Mouse (Mus musculus) heart, adult 2 months (tissue): ENCODE results near the gene Map7. TPM values are rescaled to one million over a fixed set of nuclear protein-coding genes. Genes with fewer than 3 reads are reported as not detected.

Source experiments
- DNase-seq, 2 experiments: peaks; one replicate each; pipeline ENCODE4 v3.0.0; 2021
- H3K27ac ChIP-seq: fragments of 200-600 bp; 2 replicates; pipeline ENCODE4 v1.8.1; 2022
- H3K27me3 ChIP-seq: fragments of 200-500 bp; 2 replicates; pipeline ENCODE4 v1.6.1; 2012; ENCODE audit warnings: mild to moderate bottlenecking, low read length, inconsistent platforms, mixed read lengths; ENCODE audit not compliant: control insufficient read depth, insufficient read depth
- H3K36me3 ChIP-seq: fragments of 200-500 bp; 2 replicates; pipeline ENCODE4 v1.6.1; 2012; ENCODE audit warnings: low read length, inconsistent platforms; ENCODE audit not compliant: control insufficient read depth, insufficient read depth
- H3K4me1 ChIP-seq: fragments of 200-500 bp; 2 replicates; pipeline ENCODE4 v1.6.1; 2011; ENCODE audit warnings: low read length; ENCODE audit not compliant: control insufficient read depth, insufficient read depth
- H3K4me3 ChIP-seq: fragments of 200-600 bp; 2 replicates; pipeline ENCODE4 v1.8.1; 2022
- H3K79me2 ChIP-seq: fragments of 200-500 bp; replicated peaks from 2 replicates; pipeline ENCODE4 v1.6.1; 2012; ENCODE audit warnings: mild to moderate bottlenecking, inconsistent platforms, low read length, moderate library complexity, mixed read lengths; ENCODE audit not compliant: control insufficient read depth, insufficient read depth
- H3K9ac ChIP-seq: fragments of 200-500 bp; 2 replicates; pipeline ENCODE4 v1.6.1; 2012; ENCODE audit warnings: low read depth, mild to moderate bottlenecking, control low read depth, inconsistent platforms, low read length, mixed read lengths
- CTCF ChIP-seq: fragments of 200-600 bp; IDR thresholded peaks from 2 replicates; pipeline ENCODE4 v1.8.1; 2022; ENCODE audit warnings: antibody characterized with exemption, mild to moderate bottlenecking, moderate library complexity
- EP300 ChIP-seq: fragments of 200-500 bp; IDR thresholded peaks from 2 replicates; pipeline ENCODE4 v1.6.1; 2011; ENCODE audit warnings: low read depth, low read length, control low read depth; ENCODE audit not compliant: insufficient read depth
- POLR2A ChIP-seq: fragments of 200-500 bp; IDR thresholded peaks from 2 replicates; pipeline ENCODE4 v1.6.1; 2011; ENCODE audit warnings: mild to moderate bottlenecking, low read depth, low read length, control low read depth; ENCODE audit not compliant: insufficient read depth
- WGBS: fragments of 180-500 bp; shearing (Covaris S2); methylation state at CpG from one replicate; pipeline ENCODE4 v1.1.7; 2018; 5-methylcytosine and 5-hydroxymethylcytosine counted together
- intact Hi-C: fragments of 180-260 bp; cut with DNase I; formaldehyde crosslinking; loops from one replicate; pipeline ENCODE4 v1.15.1; 2025
- polyA plus RNA-seq: library from polyadenylated mRNA; depleted of rRNA; stranded (reverse); fragments of >200 nt; gene quantifications from 2 replicates; pipeline ENCODE4 v1.2.3, GENCODE M21; 2012
- total RNA-seq, 2 experiments: library from RNA; stranded (reverse); gene quantifications; 2 replicates each; pipeline ENCODE4 v1.2.3; 2021

Map7 gene
- total and polyA plus RNA-seq, 3 experiments: 6.6 to 19.3 (median 17.9) TPM

- intact Hi-C loops: no loop called here
- Histone ChIP-seq H3K27ac (no peak overlapping the region), H3K4me3 (no peak overlapping the region), H3K4me1 (no peaks in the 10 kb centered on the region), H3K9ac (no peak overlapping the region), H3K36me3 (no peaks in the 10 kb centered on the region), H3K27me3 (no peaks in the 10 kb centered on the region), H3K79me2 (no peaks in the 10 kb centered on the region)
- no peak for DNase-seq
- WGBS: 84% methylated on average over 11 of the region's 11 CpGs
- TF ChIP-seq CTCF (no peak), POLR2A (no peak), EP300 (no peak)
Measured at GRCm38 (mm10) chr10:20245082-20245481, 96.8 kb downstream of the Map7 start.

- Histone ChIP-seq H3K4me3 (no peak overlapping the region), H3K36me3 (no peaks in the 10 kb centered on the region), H3K9ac (no peak overlapping the region), H3K79me2 (no peaks in the 10 kb centered on the region), H3K27ac (no peak overlapping the region), H3K27me3 (no peaks in the 10 kb centered on the region), H3K4me1 (no peaks in the 10 kb centered on the region)
- 96% methylated on average over 10 of the region's 10 CpGs for WGBS
- DNase-seq: no peak
- TF ChIP-seq CTCF (no peak), POLR2A (no peak), EP300 (no peak)
- intact Hi-C loops: no loop called here
Measured at GRCm38 (mm10) chr10:20249091-20249490, 100.8 kb downstream of the Map7 start.

GRCm38 (mm10) chr10:20255579-20255978, 107.3 kb downstream of the Map7 start:
- DNase-seq: no peak
- Histone ChIP-seq H3K4me3 (no peak overlapping the region), H3K4me1 (no peaks in the 10 kb centered on the region), H3K36me3 (no peaks in the 10 kb centered on the region), H3K79me2 (no peaks in the 10 kb centered on the region), H3K9ac (no peak overlapping the region), H3K27me3 (no peaks in the 10 kb centered on the region), H3K27ac (no peak overlapping the region)
- TF ChIP-seq CTCF (no peak), POLR2A (no peak), EP300 (no peak)
- intact Hi-C loops: no loop called here
- WGBS: 85% methylated on average over 8 of the region's 8 CpGs

DNA sequence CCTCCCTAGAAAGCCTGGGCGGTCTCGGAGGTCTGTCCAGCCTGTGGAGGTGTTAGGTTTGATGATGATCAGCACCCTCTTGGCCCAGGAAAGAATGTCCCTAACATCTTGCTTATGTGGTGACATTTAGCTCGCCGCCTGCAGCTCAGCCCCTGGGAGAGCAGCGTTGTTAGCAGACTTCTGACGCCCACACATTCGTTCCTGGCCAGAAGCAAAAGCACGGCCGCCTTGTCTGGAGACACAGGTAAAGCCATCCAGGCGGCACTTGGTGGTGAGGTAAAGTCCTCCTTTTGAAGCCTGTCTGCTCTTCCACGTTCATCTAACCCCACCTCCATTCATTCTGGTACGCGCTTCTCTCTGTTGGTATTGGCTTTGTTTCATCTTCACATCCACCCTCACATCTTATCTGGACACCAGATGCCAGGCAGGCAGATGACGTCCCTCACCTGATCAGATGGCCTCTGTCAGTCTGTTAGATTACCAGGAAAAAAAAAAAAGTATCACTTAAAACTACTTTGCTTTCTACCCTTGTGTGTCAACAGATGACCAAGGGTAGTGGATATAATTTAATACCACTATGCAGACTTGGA, 108.9 kb downstream of the Map7 start:
- Histone ChIP-seq H3K4me3 (no peak overlapping the region), H3K4me1 (no peaks in the 10 kb centered on the region), H3K27ac (no peak overlapping the region), H3K36me3 (no peaks in the 10 kb centered on the region), H3K27me3 (no peaks in the 10 kb centered on the region), H3K9ac (no peak overlapping the region), H3K79me2 (no peaks in the 10 kb centered on the region)
- TF ChIP-seq CTCF (no peak), POLR2A (no peak), EP300 (no peak)
- intact Hi-C loops: no loop called here
- no peak for DNase-seq
- WGBS: 77% methylated on average over 14 of the region's 14 CpGs

DNA sequence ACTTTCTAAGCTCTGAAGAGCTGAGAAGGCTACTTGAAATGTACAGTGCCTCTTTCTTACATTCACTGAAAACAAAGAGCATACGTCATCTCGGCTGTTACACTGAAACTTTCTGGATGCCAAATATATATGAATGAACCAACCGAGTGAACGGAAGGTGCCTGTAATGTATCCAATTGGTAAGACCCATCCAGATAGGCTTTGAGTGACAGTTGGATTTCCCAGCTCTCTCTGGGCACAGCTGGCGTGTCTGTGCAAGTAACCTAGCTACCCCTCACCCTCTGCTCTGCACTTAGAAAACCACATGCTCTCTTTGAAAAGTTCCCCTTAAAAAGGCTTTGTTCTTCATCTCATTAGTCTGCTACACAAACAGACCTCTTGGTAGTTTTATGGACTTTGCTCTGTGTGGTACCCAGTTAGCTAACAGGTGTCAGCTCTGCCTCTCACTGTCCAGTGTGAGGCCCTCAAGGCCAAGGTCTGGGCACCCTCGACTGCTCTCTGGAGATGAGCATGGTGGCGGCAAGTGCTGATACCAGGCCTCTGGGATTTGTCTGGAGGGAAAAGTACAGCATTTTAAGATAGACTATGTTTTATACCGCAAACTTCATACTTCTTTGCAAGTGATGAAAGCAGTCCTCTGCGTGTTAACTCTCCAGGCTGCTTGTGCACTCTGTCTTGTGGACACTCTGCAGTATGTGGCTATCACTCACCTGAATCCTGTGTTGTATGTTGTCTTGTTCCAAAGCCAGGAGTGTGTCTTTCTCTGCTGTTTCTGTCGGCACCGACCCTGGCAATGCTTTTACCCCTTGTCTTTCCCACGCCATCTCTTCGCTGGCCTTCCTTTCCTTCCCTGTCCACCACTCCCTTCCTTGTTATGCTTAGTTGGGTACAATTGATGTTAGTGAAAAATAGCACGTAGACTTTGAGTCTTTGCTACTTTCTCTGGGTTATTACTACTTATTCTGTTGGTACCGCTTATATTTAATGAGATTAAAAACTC, 109.8 kb downstream of the Map7 start:
- no peak overlapping the region for H3K4me3 ChIP-seq
- 84% methylated on average over 15 of the region's 15 CpGs for WGBS
- H3K27ac ChIP-seq: no peak overlapping the region
- H3K79me2 ChIP-seq: no peaks in the 10 kb centered on the region
- intact Hi-C loops: no loop called here
- TF ChIP-seq EP300 (no peak), CTCF (no peak), POLR2A (no peak)
- H3K4me1 ChIP-seq: no peaks in the 10 kb centered on the region
- H3K36me3 ChIP-seq: no peaks in the 10 kb centered on the region
- no peaks in the 10 kb centered on the region for H3K27me3 ChIP-seq
- no peak for DNase-seq
- no peak overlapping the region for H3K9ac ChIP-seq

DNA sequence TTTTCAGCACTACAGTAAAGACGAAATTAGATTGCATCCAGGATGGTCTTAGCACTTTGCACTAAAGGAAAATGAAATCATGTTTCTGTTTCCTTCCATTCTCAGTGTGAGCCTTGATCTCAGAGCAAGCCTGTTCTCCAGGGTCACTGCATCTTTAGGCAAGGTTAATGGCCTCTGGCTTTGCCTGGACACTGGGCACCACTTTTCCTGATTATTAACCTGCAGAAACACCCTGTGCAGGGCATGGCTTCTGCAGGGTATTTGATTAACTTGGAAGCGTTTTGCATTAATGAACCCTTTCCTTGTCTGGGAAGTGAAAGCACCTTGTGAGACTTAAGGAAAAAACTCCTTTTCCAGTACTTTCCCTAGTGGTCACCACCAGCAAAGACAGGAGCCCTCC, 111.2 kb downstream of the Map7 start:
- Histone ChIP-seq H3K4me1 (no peaks in the 10 kb centered on the region), H3K79me2 (no peaks in the 10 kb centered on the region), H3K4me3 (no peak overlapping the region), H3K36me3 (no peaks in the 10 kb centered on the region), H3K27ac (no peak overlapping the region), H3K27me3 (no peaks in the 10 kb centered on the region), H3K9ac (no peak overlapping the region)
- TF ChIP-seq CTCF (no peak), POLR2A (no peak), EP300 (no peak)
- WGBS: 83% methylated on average over 2 of the region's 2 CpGs
- intact Hi-C loops: no loop called here
- no peak for DNase-seq
